Mouse (Mus musculus) granulocyte monocyte progenitor cell, adult 5-6 weeks (primary cell): ENCODE results near the gene Cbwd1. TPM values are rescaled to one million over a fixed set of nuclear protein-coding genes. Genes with fewer than 3 reads are reported as not detected.

Experiments
- ATAC-seq: replicated peaks from 2 replicates; pipeline ENCODE4 v1.8.0; 2016; ENCODE audit warnings: mild to moderate bottlenecking, moderate TSS enrichment, inconsistent platforms; ENCODE audit not compliant: poor library complexity, severe bottlenecking
- total RNA-seq, 2 experiments: library from RNA; stranded (forward) in 1 of 2; stranded (reverse) in 1 of 2; fragments of 200-712, 200-1000 nt in 1 of 2; fragments of >200 nt in 1 of 2; fragmentation: Nextera tagmentation in 1 of 2; gene quantifications; 2 replicates each; pipeline ENCODE4 v1.2.3; 2014 to 2017

Cbwd1 gene
- total RNA-seq, 2 experiments from 2014 or later: 14.2 to 24.6 TPM

- peak; percentile 59 for ATAC-seq
These were observed 17.7 kb upstream of the Cbwd1 start for GRCm38 (mm10) chr19:24978852-24979842.

DNA sequence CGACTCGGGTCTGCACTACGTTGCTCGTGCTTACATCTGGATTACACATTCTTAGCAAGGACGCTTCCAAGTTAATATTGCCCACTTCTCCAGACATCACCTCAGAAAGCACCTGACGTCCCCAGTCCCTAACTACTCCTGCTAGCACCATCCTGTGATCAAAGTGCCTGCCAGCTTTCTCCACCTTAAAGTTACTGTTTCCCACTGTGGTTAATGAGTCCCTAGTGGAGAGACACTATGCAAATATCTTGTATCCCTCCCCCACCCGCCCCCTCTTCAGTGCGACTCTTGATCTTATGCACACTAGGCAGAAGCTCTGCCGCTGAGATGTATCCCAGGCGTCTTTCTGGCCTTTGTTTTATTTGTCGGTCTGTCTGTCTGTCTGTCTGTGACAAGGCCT, 16.6 kb upstream of the Cbwd1 start:
- no peak for ATAC-seq

DNA sequence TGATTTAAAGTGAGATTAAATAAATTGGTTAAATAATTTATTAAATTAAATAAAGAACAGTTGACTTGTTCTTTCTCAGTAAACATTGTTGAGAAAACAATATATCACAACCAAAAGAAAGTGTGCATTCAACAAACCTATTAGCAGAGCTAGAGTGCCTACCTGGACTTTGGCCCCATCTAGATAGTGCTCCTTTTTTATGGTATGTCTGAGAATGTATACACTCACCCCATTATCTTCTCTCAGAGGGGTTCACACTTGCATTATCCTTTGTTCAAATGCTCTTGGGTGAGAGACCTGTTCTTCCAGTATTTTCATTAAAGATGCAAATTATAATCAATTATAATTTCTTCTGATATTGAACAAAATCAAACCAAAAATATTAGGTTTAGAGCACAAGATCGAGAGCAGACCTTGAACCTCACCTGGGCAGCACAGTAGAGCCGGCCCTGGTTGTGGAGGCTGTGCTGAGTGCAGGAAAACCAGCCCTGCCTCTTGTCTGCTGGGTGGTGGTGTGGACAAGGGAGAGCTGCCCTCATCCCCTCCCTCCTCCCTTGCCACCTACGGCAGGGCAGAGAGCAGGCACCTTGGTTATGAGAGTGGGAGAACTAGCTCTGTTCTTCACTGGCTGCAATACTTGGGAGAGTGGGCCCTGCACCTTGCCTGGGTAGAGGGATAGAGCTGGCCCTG, 11.4 kb upstream of the Cbwd1 start:
- ATAC-seq: no peak

GRCm38 (mm10) chr19:24971307-24971706, 9.9 kb upstream of the Cbwd1 start:
- peak; percentile 98 for ATAC-seq

DNA sequence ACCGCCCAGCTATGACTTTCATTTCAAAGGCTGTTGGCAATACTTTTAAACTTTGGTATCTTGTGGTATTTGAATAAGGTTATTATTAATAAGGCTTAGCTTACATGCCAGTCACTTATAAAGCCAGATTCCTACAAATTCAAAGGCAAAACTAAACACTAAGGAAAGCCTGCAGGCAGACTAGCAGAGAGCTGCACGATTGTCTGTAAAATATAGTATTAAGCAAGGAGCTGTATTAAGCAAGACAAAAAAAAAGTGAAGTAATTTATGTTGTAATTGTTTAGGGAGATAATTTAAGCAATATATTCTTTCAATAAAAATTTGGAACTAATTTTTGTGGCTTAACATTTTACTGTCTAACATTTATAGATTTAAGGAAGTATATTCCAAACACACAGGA, 5.5 kb upstream of the Cbwd1 start:
- ATAC-seq: peak; percentile 65

DNA sequence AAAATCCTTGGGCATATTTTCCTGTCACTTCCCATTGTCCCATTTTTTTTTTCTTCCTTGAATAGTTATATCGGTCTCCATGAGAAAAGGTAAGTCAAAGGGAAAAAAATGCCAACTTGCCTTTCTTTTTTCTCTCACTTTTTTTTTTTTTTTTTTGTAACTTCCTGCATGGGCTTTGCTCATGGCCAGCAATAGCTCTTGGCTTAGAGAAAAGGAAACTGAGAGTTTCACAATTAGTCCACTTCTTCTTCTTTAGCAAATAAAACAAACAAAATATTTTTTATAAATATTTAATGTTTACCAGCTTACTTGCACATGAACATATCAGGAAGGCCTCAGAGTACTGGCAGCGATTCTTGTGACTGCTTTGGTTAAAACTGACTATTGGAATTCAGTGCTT, 4.8 kb upstream of the Cbwd1 start:
- 0 out of 2 replicates have a peak, but pooled peaks have one; percentile 15 for ATAC-seq

- no peak for ATAC-seq
These were observed 2.9 kb downstream of the Cbwd1 start for GRCm38 (mm10) chr19:24958531-24958930.

GRCm38 (mm10) chr19:24945521-24946262, 15.7 kb downstream of the Cbwd1 start:
- ATAC-seq: 0 out of 2 replicates have a peak, but pooled peaks have one; percentile 33

DNA sequence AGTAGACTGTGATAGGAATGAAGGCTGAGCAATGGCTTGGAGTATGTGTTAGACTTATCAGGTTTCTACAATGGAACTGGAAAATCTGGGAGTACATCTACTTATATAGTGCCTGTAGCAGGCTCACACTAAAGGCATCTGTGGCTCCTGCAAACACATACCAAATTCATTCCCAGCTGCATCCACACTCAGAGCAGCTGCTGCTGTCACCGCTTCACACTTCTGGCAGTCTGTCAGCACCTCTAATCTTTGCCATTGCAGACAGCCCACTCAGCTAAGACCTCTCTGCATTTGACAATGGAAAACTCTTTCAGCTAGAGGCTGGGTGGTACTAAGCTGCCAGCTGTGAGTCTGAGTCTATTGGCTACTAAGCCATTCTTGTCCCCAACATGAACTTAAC, 24.3 kb downstream of the Cbwd1 start:
- no peak for ATAC-seq

DNA sequence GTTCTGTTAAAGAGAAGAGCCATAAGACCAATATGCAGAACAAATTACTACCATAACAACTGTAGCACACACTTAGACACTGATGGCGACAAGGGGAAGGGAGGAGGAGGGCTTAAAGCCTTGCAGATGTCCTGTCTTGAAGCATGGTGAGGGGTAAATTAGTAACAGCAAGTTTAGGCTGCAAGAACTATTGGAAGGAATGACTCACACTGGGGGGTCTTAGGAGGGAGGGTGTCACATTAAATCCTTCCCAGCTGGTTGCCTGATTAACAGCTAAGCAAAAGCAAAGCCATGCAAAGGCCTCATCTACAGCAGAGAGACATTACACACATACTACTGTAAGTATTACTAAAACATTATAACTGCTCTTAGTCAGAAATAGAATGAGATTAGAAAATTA, 32.4 kb downstream of the Cbwd1 start:
- ATAC-seq: no peak

GRCm38 (mm10) chr19:24920866-24921265, 40.5 kb downstream of the Cbwd1 start:
- ATAC-seq: no peak

GRCm38 (mm10) chr19:24908385-24909155, 52.8 kb downstream of the Cbwd1 start:
- peak; percentile 68 for ATAC-seq

DNA sequence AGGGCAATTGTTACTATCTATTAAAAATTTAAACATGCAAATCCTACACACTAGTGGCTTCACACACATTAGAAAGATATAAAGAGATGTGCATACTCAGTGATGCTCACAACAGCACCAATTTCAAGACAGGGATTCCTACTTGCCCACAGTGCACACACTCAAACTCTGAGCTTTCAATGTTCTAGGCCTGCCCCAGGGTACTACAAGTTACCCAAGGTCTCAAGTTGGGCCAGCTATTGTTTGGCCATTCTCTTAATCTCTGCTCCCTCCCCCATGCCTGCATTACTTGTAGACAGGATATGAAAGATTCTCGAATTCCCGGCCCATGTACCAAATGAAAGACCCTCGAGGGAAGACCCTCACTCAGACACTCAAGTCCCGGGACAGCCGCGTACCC, 53.8 kb downstream of the Cbwd1 start:
- ATAC-seq: no peak

DNA sequence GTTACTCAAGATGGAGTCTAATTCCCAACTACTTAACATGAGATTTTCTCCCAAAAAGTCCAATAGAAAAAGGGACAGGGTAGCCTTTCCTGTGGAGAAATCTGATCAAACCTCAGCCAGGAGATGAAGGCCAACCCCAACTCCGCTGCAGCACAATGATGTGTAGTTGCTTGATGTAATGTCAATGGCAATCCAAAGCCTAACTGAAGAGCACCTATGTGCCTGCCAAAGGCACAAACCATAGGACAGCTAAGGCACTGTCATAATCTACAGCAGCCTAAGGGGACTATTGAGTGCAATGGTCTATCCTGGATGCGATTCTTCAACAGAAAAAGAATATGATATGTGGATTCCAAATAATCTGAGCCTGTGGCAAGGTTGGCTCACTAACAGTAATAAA, 58.6 kb downstream of the Cbwd1 start:
- no peak for ATAC-seq

GRCm38 (mm10) chr19:24902256-24902655, 59.2 kb downstream of the Cbwd1 start:
- ATAC-seq: no peak

GRCm38 (mm10) chr19:24901666-24902065, 59.7 kb downstream of the Cbwd1 start:
- ATAC-seq: no peak

GRCm38 (mm10) chr19:24900581-24901220, 60.7 kb downstream of the Cbwd1 start, which contains the start of gene Foxd4:
Gene Foxd4 (minus strand): TSS chr19:24901197.
- no peak for ATAC-seq

DNA sequence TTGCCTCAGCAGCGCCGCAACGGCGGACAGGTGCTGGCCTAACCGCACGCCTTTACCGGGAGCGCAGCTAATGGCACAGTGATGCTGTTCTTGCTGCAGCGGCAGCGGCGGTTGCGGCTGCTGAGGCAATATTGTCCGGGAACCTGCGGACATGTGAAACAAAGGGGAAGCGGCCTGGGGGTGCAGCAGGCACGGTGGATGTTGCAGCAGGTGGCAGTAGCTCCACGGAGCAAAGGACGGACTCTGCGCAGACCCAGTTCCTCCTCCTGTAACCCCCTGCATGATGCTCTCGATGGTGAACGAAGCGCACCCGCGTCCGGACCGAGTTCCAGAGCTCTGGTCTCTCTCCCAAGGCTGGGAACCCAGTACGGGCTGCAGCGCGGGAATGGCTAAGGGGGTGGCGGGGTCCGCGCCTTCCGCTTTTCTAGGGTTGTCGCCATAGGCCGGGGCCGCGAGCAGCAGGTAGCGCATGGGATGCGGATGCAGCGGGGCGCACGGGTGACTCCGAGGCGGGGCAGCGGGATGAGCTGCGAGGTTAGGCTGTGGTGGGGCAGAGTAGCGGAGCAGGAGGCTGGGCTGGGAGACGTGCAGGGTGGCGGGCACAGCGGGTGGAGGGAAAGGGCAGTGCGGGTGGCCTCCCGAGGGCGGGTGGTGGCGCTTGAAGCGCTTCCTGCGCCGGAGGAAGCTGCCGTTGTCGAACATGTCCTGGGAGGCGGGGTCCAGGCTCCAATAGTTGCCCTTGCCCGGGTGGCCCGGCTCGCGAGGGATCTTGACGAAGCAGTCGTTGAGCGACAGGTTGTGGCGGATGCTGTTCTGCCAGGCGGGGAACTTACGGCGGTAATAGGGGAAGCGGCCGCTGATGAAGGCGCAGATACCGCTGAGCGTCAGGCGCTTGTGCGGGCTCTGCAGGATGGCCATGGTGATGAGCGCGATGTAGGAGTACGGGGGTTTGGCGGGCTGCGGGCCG, 61.5 kb downstream of the Cbwd1 start:
- ATAC-seq: peak; percentile 78
